ENCODE assay signal across 8 mouse cellular contexts in the genomic region with DNA sequence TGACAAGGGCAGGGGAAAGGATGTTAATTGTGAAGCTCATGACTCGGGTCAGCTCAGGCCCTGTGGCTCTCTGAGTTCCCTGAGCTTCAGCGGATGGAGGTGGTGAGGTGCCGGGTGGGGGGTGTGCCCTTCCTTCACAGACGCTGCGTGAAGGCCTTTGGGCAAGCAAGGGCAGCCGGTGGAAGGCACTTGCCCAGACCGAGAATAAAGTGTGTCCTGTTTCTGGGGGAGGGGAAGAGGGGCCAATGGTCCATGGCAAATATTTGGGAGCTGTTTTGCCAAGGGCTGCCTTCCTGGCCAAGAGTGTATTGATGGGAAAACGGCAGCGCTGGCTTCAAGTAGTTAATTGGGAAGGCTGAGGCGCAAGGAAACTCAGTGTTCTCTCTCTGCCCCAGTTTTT. TPM values are rescaled to one million over a fixed set of nuclear protein-coding genes. Genes with fewer than 3 reads are reported as not detected.
DNase-seq lines count a peak whose midpoint lies in the region; ATAC-seq lines count a peak whose summit lies in the region.
"Had no signal": no experiment of that assay in that cellular context is flagged by ENCODE, and none has a peak within 500 bp of the region (broad histone marks: within the 10 kb centered on the region; RNA-seq: fewer than 3 reads in every experiment).

No protein-coding gene starts in this region.

- H3K4me3 ChIP-seq in neural tube, embryonic 11.5 days (ENCODE audit: low read depth, low read length), result peak overlapping the region; percentile 6; the same call in 1 of the 2 replicates
- H3K4me3 ChIP-seq in forebrain, embryonic 12.5 days (replicated peaks), result peak overlapping the region; percentile 54; the same call in 1 of the 2 replicates
- no peak overlapping the region for H3K4me3 ChIP-seq in stomach, embryonic 15.5 days (replicated peaks)

- intact Hi-C loops in gastrocnemius, postnatal 36 days (cut with DNase I), result no loop called here

- H3K9me3 ChIP-seq in neural tube, embryonic 11.5 days (ENCODE audit: control insufficient read depth, low read length), result no peaks in the 10 kb centered on the region
- H3K9me3 ChIP-seq in forebrain, embryonic 12.5 days, result 0 out of 2 replicates have a peak, but pooled peaks cover 3% of the 10 kb centered on the region
- H3K9me3 ChIP-seq in stomach, embryonic 15.5 days, result no peaks in the 10 kb centered on the region

- WGBS in neural tube, embryonic 11.5 days, result 1% methylated on average over 10 of the region's 10 CpGs
- 3% methylated on average over 10 of the region's 10 CpGs for WGBS in forebrain, embryonic 12.5 days
- WGBS in stomach, embryonic 15.5 days, result 20% methylated on average over 10 of the region's 10 CpGs

- H3K27me3 ChIP-seq in neural tube, embryonic 11.5 days (ENCODE audit: control insufficient read depth, insufficient read depth, low read length), result peaks cover 46% of the 10 kb centered on the region
- H3K27me3 ChIP-seq in forebrain, embryonic 12.5 days, result peaks cover 89% of the 10 kb centered on the region
- H3K27me3 ChIP-seq in stomach, embryonic 15.5 days (replicated peaks), result peaks cover 77% of the 10 kb centered on the region

- no peaks in the 10 kb centered on the region for H3K36me3 ChIP-seq in neural tube, embryonic 11.5 days (ENCODE audit: control insufficient read depth, insufficient read depth, low read length)
- no peaks in the 10 kb centered on the region for H3K36me3 ChIP-seq in forebrain, embryonic 12.5 days (replicated peaks)
- H3K36me3 ChIP-seq in stomach, embryonic 15.5 days, result no peaks in the 10 kb centered on the region

- no peak for DNase-seq in neural tube, embryonic 11.5 days (ENCODE audit: low spot score)
- DNase-seq in neural tube, embryonic 10.5 days (ENCODE audit: extremely low spot score, low spot score), result no peak
- DNase-seq in layer of hippocampus, postnatal 36 days, result peak; percentile 41 to 45
- no peak for DNase-seq in gastrocnemius, postnatal 36 days

- peaks cover 19% of the 10 kb centered on the region; the same call in 1 of the 2 replicates for H3K4me1 ChIP-seq in neural tube, embryonic 11.5 days (ENCODE audit: control insufficient read depth, insufficient read depth, low read length)
- H3K4me1 ChIP-seq in forebrain, embryonic 12.5 days, result peaks cover 22% of the 10 kb centered on the region
- H3K4me1 ChIP-seq in stomach, embryonic 15.5 days, result peaks cover 5% of the 10 kb centered on the region

- no peak overlapping the region for H3K27ac ChIP-seq in neural tube, embryonic 11.5 days (ENCODE audit: low read depth, low read length)
- no peak overlapping the region for H3K27ac ChIP-seq in forebrain, embryonic 12.5 days
- no peak overlapping the region for H3K27ac ChIP-seq in stomach, embryonic 15.5 days

- no peak for ATAC-seq in neural tube, embryonic 11.5 days (ENCODE audit: insufficient read depth, low FRiP score, low TSS enrichment)
- no peak for ATAC-seq in forebrain, embryonic 12.5 days (ENCODE audit: low FRiP score)
- ATAC-seq in stomach, embryonic 15.5 days (ENCODE audit: insufficient read depth, low FRiP score, low read depth), result no peak
- no peak for ATAC-seq in erythroblast, adult 5-6 weeks (replicated peaks; ENCODE audit: low FRiP score, poor library complexity, severe bottlenecking)

- H3K4me2 ChIP-seq in neural tube, embryonic 11.5 days (ENCODE audit: low read depth), result no peak overlapping the region
- peak overlapping the region; percentile 93 for H3K4me2 ChIP-seq in forebrain, embryonic 12.5 days
- H3K4me2 ChIP-seq in stomach, embryonic 15.5 days, result peak overlapping the region; percentile 86; the same call in 1 of the 2 replicates

- H3K9ac ChIP-seq in neural tube, embryonic 11.5 days (ENCODE audit: low read length), result no peak overlapping the region
- 0 out of 2 replicates have a peak overlapping the region, but pooled peaks have one; percentile 54 for H3K9ac ChIP-seq in forebrain, embryonic 12.5 days
- H3K9ac ChIP-seq in stomach, embryonic 15.5 days, result no peak overlapping the region

RNA-seq across cellular contexts. Expression of a gene that starts 1.4 kb away (rescaled TPM):
- polyA plus RNA-seq in neural tube, embryonic 11.5 days (2014; fragmentation: Nextera tagmentation; extraction: Ambion mirVana), result 35.7 and 42.4 TPM in 2 replicates
- polyA plus RNA-seq in forebrain, embryonic 12.5 days (2016; fragmentation: Nextera tagmentation; extraction: Ambion mirVana), result 19.5 and 26.3 TPM in 2 replicates
- total RNA-seq in layer of hippocampus, postnatal 36 days (2021), result 100 to 1,000 TPM; 121 to 127 TPM
- 12.4 and 13.7 TPM in 2 replicates for polyA plus RNA-seq in stomach, embryonic 15.5 days (2015; fragmentation: Nextera tagmentation; extraction: Ambion mirVana)
- total RNA-seq in gastrocnemius, postnatal 36 days (2021), result 10 to 100 TPM; 43.4 to 63.2 TPM
- 0.84 TPM in 1 of 2 replicates, not detected in the other for total RNA-seq in erythroblast, adult 5-6 weeks (2015; ENCODE audit: low replicate concordance)
- total RNA-seq in erythroblast, adult 5-6 weeks (2017; ENCODE audit: low replicate concordance), result 0.42 and 0.51 TPM in 2 replicates

RNA-seq across cellular contexts. Expression of a gene that starts 42.9 kb away (rescaled TPM):
- polyA plus RNA-seq in neural tube, embryonic 11.5 days (2014; fragmentation: Nextera tagmentation; extraction: Ambion mirVana), result 37.3 and 44.0 TPM in 2 replicates
- polyA plus RNA-seq in forebrain, embryonic 12.5 days (2016; fragmentation: Nextera tagmentation; extraction: Ambion mirVana), result 16.2 and 19.5 TPM in 2 replicates
- total RNA-seq in layer of hippocampus, postnatal 36 days (2021), result under 1 TPM; 0.23 to 0.27 TPM
- polyA plus RNA-seq in stomach, embryonic 15.5 days (2015; fragmentation: Nextera tagmentation; extraction: Ambion mirVana), result not detected in 2 replicates
- not detected for total RNA-seq in gastrocnemius, postnatal 36 days (2021)
- not detected in 2 replicates for total RNA-seq in erythroblast, adult 5-6 weeks (2015; ENCODE audit: low replicate concordance)
- not detected in 2 replicates for total RNA-seq in erythroblast, adult 5-6 weeks (2017; ENCODE audit: low replicate concordance)
- polyA plus RNA-seq: heart, embryonic 16.5 days had no signal

Comparison
In these comparisons a context has a peak if more than half of its experiments do, and no peak if none do; other contexts are left out.
1. DNase-seq: peak in layer of hippocampus, postnatal 36 days (2 of 2); none in neural tube, embryonic 11.5 days (single experiment), neural tube, embryonic 10.5 days (single experiment) and gastrocnemius, postnatal 36 days (0 of 2).
2. RNA of a gene that starts 1.4 kb away (total RNA-seq): 121 to 127 TPM in layer of hippocampus, postnatal 36 days and 43.4 to 63.2 TPM in gastrocnemius, postnatal 36 days; 0.42 to 0.84 TPM in erythroblast, adult 5-6 weeks; every median in the first group is over 10 times any median in the second.